Mouse (Mus musculus) embryonic facial prominence, embryonic 11.5 days (tissue): ENCODE results near the gene Fcho2. TPM values are rescaled to one million over a fixed set of nuclear protein-coding genes. Genes with fewer than 3 reads are reported as not detected.

Experiments used
- ATAC-seq: fragments of 200-750 bp; cut with Nextera tagmentation; replicated peaks from 2 replicates; pipeline ENCODE4 v1.8.0; 2017; ENCODE audit warnings: low read depth; ENCODE audit not compliant: insufficient number of reproducible peaks, low FRiP score, low TSS enrichment
- DNase-seq: peaks from one replicate; pipeline ENCODE4 v3.0.0-alpha.2; 2015; ENCODE audit warnings: low spot score
- H3K27ac ChIP-seq: fragments of 300-500 bp; sonication (generic); replicated peaks from 2 replicates; pipeline ENCODE4 v1.5.1; 2014; ENCODE audit warnings: mild to moderate bottlenecking, low read depth, low read length, control low read depth
- H3K27me3 ChIP-seq: fragments of 300-500 bp; sonication (generic); 2 replicates; pipeline ENCODE4 v1.6.1; 2014; ENCODE audit warnings: mild to moderate bottlenecking, low read length, moderate library complexity, mixed read lengths; ENCODE audit not compliant: control insufficient read depth, insufficient read depth
- H3K36me3 ChIP-seq: fragments of 300-500 bp; sonication (generic); replicated peaks from 2 replicates; pipeline ENCODE4 v1.6.1; 2014; ENCODE audit warnings: low read depth, mild to moderate bottlenecking, low read length, moderate library complexity, mixed read lengths; ENCODE audit not compliant: control insufficient read depth, insufficient read depth
- H3K4me1 ChIP-seq: fragments of 300-500 bp; sonication (generic); 2 replicates; pipeline ENCODE4 v1.6.1; 2014; ENCODE audit warnings: low read length, mixed read lengths; ENCODE audit not compliant: control insufficient read depth, insufficient read depth
- H3K4me2 ChIP-seq: fragments of 300-500 bp; sonication (generic); 2 replicates; pipeline ENCODE4 v1.6.1; 2014; ENCODE audit warnings: low read depth, mild to moderate bottlenecking, control low read depth, low read length, moderate library complexity
- H3K4me3 ChIP-seq: fragments of 300-500 bp; sonication (generic); 2 replicates; pipeline ENCODE4 v1.5.1; 2014; ENCODE audit warnings: low read depth, low read length, control low read depth
- H3K9ac ChIP-seq: fragments of 300-500 bp; sonication (generic); replicated peaks from 2 replicates; pipeline ENCODE4 v1.6.1; 2014; ENCODE audit warnings: mild to moderate bottlenecking, control low read depth, low read length
- H3K9me3 ChIP-seq: fragments of 300-500 bp; sonication (generic); replicated peaks from 2 replicates; pipeline ENCODE4 v1.6.1; 2016; ENCODE audit warnings: mild to moderate bottlenecking, low read length, inconsistent platforms, mixed read lengths; ENCODE audit not compliant: control insufficient read depth
- WGBS: fragments of 180-500 bp; shearing (Covaris S2); extraction: QIAGEN DNeasy Blood & Tissue Kit; methylation state at CpG from one replicate; pipeline ENCODE4 v1.1.7; 2014; 5-methylcytosine and 5-hydroxymethylcytosine counted together
- polyA plus RNA-seq: library from polyadenylated mRNA; unstranded; fragments of >200 nt; fragmentation: Nextera tagmentation; extraction: Ambion mirVana; gene quantifications from 2 replicates; pipeline ENCODE4 v1.2.1, GENCODE M21; 2014

The Fcho2 gene
- polyA plus RNA-seq, 1 experiment from 2014 or later, result 28.1 TPM

DNA sequence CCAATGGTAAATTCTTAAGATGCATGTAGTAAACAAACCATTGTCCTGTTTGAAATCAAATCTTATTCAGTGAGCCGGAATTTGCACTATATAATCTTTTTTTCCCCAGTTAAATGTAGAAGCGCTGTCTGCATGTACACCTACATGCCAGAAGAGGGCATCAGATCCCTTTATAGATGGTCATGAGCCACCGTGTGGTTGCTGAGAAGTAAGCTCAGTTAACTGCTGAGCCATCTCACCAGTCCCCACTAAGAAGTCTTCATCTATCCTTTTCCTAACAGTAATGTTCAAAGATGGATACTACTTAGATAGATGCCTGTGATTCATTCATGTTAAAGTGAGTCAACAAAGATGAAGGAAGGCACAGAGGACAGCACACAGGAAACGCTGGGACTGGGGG lies 88.8 kb downstream of the Fcho2 start:
- ATAC-seq (no peak), DNase-seq (peak; percentile 48)
- Histone ChIP-seq H3K27me3 (no peaks in the 10 kb centered on the region), H3K36me3 (peaks cover 6% of the 10 kb centered on the region; the same call in 1 of the 2 replicates), H3K4me3 (no peak overlapping the region), H3K27ac (no peak overlapping the region), H3K9me3 (no peaks in the 10 kb centered on the region), H3K4me1 (no peaks in the 10 kb centered on the region), H3K9ac (no peak overlapping the region), H3K4me2 (no peak overlapping the region)
- 62% methylated on average over 4 of the region's 4 CpGs for WGBS

DNA sequence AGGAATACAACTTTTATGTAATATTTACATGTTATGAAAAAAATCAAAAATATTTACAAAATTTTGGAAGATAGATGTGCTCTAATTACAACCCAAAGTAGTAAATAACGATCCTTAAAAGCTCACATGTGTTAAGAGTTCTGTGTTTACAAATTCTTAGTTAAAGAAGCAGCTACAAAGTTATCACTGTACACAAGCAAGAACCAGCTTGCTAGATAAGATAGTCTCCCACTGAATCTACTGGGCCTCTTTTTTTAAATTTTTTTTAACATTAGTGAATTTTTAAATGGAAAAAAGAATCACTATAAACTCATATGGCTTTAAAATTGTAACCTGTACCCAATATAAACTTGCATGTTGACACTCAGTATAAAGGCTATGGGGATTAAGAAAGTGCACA lies 91.8 kb downstream of the Fcho2 start:
- Histone ChIP-seq H3K4me2 (no peak overlapping the region), H3K4me1 (no peaks in the 10 kb centered on the region), H3K27ac (no peak overlapping the region), H3K9me3 (no peaks in the 10 kb centered on the region), H3K9ac (no peak overlapping the region), H3K36me3 (0 out of 2 replicates have a peak, but pooled peaks cover 3% of the 10 kb centered on the region), H3K4me3 (no peak overlapping the region), H3K27me3 (no peaks in the 10 kb centered on the region)
- WGBS, result 83% methylated on average over 1 of the region's 1 CpGs
- ATAC-seq (no peak), DNase-seq (no peak)

DNA sequence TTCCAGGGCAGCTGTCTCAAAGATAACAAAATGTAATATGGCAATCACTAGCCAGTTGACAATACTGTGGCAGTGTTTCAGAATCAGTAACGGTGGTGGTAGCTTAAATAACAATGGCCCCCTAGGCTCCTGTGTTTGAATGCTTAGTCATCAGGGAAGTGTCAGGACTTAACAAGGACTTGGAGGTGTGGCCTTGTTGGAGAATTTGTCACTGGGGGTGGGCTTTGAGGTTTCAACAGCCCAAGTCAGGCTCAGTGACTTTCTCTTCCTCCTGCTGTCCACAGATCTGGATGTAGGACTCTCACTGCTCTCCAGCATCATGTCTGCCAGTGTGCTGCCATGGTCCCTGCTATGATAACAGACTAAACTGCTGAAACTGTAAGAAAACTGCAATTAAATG lies 93.0 kb downstream of the Fcho2 start:
- H3K4me2 ChIP-seq, result no peak overlapping the region
- no peaks in the 10 kb centered on the region for H3K9me3 ChIP-seq
- H3K27me3 ChIP-seq, result no peaks in the 10 kb centered on the region
- no peak overlapping the region for H3K27ac ChIP-seq
- H3K36me3 ChIP-seq, result 0 out of 2 replicates have a peak, but pooled peaks cover 3% of the 10 kb centered on the region
- H3K9ac ChIP-seq, result no peak overlapping the region
- DNase-seq (no peak), ATAC-seq (no peak)
- 54% methylated on average over 1 of the region's 1 CpGs for WGBS
- no peaks in the 10 kb centered on the region for H3K4me1 ChIP-seq
- no peak overlapping the region for H3K4me3 ChIP-seq

DNA sequence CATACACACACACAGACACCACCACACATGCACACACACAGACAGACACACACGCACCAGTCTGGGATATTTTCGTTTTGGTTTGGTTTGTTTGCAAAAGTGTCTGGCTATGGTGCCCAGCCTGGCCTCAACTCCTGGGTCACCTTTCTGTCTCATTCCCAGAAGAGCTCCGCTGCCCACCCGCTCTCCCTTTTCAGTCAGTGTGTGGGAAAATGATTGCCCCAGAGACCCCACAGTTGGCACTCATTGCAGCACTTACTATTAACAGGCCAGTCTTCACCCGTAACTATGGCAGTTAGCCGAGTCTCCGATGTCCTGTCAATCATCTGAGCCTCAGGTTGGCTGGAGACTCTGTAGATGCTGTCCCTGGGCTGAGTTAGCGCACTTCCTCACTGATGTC lies 99.1 kb downstream of the Fcho2 start:
- no peaks in the 10 kb centered on the region for H3K27me3 ChIP-seq
- H3K4me2 ChIP-seq, result no peak overlapping the region
- DNase-seq, result no peak
- H3K4me3 ChIP-seq, result no peak overlapping the region
- no peak overlapping the region for H3K9ac ChIP-seq
- no peak overlapping the region for H3K27ac ChIP-seq
- H3K9me3 ChIP-seq, result no peaks in the 10 kb centered on the region
- no peaks in the 10 kb centered on the region for H3K36me3 ChIP-seq
- H3K4me1 ChIP-seq, result no peaks in the 10 kb centered on the region
- WGBS, result 89% methylated on average over 8 of the region's 8 CpGs
- no peak for ATAC-seq

DNA sequence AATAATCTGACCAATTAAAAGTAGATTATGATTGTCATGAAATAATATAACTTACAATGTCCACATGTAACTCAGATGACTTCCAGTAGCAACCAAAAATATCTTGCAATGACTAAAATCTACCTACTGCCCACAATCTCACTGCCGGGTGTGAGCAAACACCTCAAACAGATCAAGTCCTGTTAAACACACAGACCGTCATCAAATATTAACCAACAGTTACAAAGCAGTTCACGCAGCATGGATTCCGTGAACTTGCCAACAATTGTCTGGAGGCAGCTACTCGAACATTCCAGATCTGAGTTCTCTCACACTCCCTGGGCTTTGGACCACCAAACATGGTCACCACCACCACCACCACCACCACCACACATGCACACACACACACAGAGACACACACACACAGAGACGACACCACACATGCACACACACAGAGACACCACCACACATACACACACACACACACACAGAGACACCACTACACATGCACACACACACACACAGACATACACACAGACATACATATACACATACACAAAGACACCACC lies 99.7 kb downstream of the Fcho2 start:
- ATAC-seq, result no peak
- no peaks in the 10 kb centered on the region for H3K9me3 ChIP-seq
- H3K4me1 ChIP-seq, result no peaks in the 10 kb centered on the region
- 84% methylated on average over 6 of the region's 6 CpGs for WGBS
- H3K27me3 ChIP-seq, result no peaks in the 10 kb centered on the region
- no peaks in the 10 kb centered on the region for H3K36me3 ChIP-seq
- no peak overlapping the region for H3K27ac ChIP-seq
- no peak overlapping the region for H3K4me3 ChIP-seq
- H3K9ac ChIP-seq, result no peak overlapping the region
- no peak for DNase-seq
- H3K4me2 ChIP-seq, result no peak overlapping the region

DNA sequence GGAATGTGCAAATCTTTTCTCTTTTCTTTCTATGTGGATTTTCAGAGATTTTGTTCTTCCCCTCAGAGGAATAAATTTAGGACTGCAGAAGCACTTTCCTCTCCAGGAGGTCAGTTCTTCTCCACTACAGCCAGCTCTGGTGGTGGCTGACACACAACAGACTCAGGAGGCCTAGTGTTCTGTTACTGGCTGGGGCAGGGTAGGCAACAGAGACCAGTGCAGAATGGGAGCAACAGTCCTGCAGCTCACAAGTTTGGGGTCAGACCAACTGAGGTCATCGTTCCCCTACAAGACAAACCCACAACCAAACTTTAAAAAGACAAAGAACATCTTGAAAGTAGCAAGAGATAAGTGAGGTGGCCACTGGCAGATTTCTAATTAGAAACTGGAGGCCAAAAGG lies 104.6 kb downstream of the Fcho2 start:
- Histone ChIP-seq H3K27ac (no peak overlapping the region), H3K4me2 (no peak overlapping the region), H3K9ac (no peak overlapping the region), H3K36me3 (no peaks in the 10 kb centered on the region), H3K27me3 (no peaks in the 10 kb centered on the region), H3K4me1 (no peaks in the 10 kb centered on the region), H3K9me3 (no peaks in the 10 kb centered on the region), H3K4me3 (no peak overlapping the region)
- no peak for ATAC-seq
- 90% methylated on average over 1 of the region's 1 CpGs for WGBS
- no peak for DNase-seq

DNA sequence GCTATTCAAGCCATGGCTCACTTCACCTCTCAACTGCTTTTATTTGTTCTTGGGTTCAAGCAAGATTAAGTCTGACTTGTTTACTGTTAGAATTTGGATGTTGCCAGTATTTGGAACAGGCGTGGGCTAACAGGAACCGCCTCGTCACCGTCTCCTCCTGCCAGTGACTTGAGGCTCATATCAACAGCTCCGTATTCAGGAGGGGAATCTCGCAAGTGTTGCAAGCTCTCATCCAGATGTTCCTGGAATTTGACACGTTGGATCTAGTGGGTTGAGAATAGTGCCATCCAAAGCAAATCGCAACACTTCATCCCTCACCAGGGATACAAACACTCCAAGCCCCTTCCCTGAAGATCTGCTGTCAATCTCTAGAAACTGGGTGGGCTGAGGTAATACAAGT lies 105.0 kb downstream of the Fcho2 start:
- Histone ChIP-seq H3K4me1 (no peaks in the 10 kb centered on the region), H3K9ac (no peak overlapping the region), H3K27ac (no peak overlapping the region), H3K4me3 (no peak overlapping the region), H3K27me3 (no peaks in the 10 kb centered on the region), H3K9me3 (no peaks in the 10 kb centered on the region), H3K4me2 (no peak overlapping the region), H3K36me3 (no peaks in the 10 kb centered on the region)
- DNase-seq (no peak), ATAC-seq (no peak)
- WGBS, result 76% methylated on average over 8 of the region's 8 CpGs

DNA sequence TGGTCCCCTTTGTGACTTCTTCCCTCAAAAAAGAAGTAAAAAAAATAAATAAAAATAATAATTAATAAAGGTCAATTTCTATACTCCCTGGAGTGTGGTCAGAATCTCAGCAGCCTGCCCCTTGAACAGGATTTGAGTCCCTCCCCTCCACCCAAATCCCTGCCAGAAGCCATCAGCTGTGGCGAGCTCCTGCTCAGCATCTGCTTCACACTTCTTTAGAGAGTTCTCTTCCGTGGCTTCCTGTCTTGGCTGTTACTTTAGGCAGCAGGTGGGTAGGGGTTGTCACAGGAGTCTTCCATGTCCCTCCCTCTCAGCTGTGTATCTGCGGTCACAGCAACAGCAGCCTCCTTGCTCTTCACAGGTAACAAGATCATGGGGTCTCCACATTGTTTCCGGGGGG lies 109.7 kb downstream of the Fcho2 start:
- no peak overlapping the region for H3K27ac ChIP-seq
- H3K9ac ChIP-seq, result no peak overlapping the region
- 82% methylated on average over 4 of the region's 4 CpGs for whole genome bisulfite sequencing
- DNase-seq, result no peak
- H3K4me2 ChIP-seq, result no peak overlapping the region
- no peaks in the 10 kb centered on the region for H3K4me1 ChIP-seq
- no peaks in the 10 kb centered on the region for H3K36me3 ChIP-seq
- ATAC-seq, result no peak
- no peak overlapping the region for H3K4me3 ChIP-seq
- no peaks in the 10 kb centered on the region for H3K27me3 ChIP-seq
- H3K9me3 ChIP-seq, result no peaks in the 10 kb centered on the region
